Mouse (Mus musculus) adipose tissue, adult 10 weeks (tissue): Measurements from ENCODE around the gene Rpp38. TPM values are rescaled to one million over a fixed set of nuclear protein-coding genes. Genes with fewer than 3 reads are reported as not detected.

Experiments
- polyA plus RNA-seq: library from polyadenylated mRNA; stranded (reverse); fragments of 350-450 nt; fragmentation: Illumina TruSeq; extraction: RNeasy Lipid Tissue Mini Kit (QIAGEN cat#74804); gene quantifications from one replicate; pipeline ENCODE4 v1.2.3, GENCODE M21; 2014; ENCODE audit warnings: low read depth, low replicate concordance

Rpp38 gene
- 11.4 TPM for polyA plus RNA-seq

GRCm38 (mm10) chr2:3332484-3333242 is at the start of gene Rpp38:
TSS of gene Rpp38 (minus strand) at chr2:3332643.

GRCm38 (mm10) chr2:3335611-3336301 is 3.3 kb upstream of the Rpp38 start, which contains the start of gene Acbd7:
TSS of gene Acbd7 (plus strand) at chr2:3336168.

GRCm38 (mm10) chr2:3283602-3284472 is 48.6 kb downstream of the Rpp38 start, which contains the start of gene Nmt2:
TSS of gene Nmt2 (plus strand) at chr2:3284212.

Other genes starting within 250 kb of the Rpp38 start
- 23.2 TPM for gene Fam171a1, start 218.4 kb downstream of the Rpp38 start, polyA plus RNA-seq
- 23.0 TPM for gene Nmt2, start 48.4 kb downstream of the Rpp38 start, polyA plus RNA-seq
- 112 TPM for gene Acbd7, start 3.5 kb upstream of the Rpp38 start, polyA plus RNA-seq
- gene Olah, start 64.6 kb upstream of the Rpp38 start, polyA plus RNA-seq = 0.21 TPM
- 61.4 TPM for gene Meig1, start 90.0 kb upstream of the Rpp38 start, polyA plus RNA-seq
- gene Dclre1c, start 91.5 kb upstream of the Rpp38 start, polyA plus RNA-seq = 9.2 TPM
- gene Suv39h2, start 142.4 kb upstream of the Rpp38 start, polyA plus RNA-seq = 1.9 TPM
- 1.8 TPM for gene Gm45902, start 180.1 kb upstream of the Rpp38 start, polyA plus RNA-seq
- gene Hspa14, start 180.2 kb upstream of the Rpp38 start, polyA plus RNA-seq = 36.2 TPM
- 6.9 TPM for gene Cdnf, start 180.4 kb upstream of the Rpp38 start, polyA plus RNA-seq
- 23.2 TPM for gene Fam107b, start 237.8 kb upstream of the Rpp38 start, polyA plus RNA-seq